ENCODE assay signal across 16 mouse cellular contexts in the genomic region with DNA sequence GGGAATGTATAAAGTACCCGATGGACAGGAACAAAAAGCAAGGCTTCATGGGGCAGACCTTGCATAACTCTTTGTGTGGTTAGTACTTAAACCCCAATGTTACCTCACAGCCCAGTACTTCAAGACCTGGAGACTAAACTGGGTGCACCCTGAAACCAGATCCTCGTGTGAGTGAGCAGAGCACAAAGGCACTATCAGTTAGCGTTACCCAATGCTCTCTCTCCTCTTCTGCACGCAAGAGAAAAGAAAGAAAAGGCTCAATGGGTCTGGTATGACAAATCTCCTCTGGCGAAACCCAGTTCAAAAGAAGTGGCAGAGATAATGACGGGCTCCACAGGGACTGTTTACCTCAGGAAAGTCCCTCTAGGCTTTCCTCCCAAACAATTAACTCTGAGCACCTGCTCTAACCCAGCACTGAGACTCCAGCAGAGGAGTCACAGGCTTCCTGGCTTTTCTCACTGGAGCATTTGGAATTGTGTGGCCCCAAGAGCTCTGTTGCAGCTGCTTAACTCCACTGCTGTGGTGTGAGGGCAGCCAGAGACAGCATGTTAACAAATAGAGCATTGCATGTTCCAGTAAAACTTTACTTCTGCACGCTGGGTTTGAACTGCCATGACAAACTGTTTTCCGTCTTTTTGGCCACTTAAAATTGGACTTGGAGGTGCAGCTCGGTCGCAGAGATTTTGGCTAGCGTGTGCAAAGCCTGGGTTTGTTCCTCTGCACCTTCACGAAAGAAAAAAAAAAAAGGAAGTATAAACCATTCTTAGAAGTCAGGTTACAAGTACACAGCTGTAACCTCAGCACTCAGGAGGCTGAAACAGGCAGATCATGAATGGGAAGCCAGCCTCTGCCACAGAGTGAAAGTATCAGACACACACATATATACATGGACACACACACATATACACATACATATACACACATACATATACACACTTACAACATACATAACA. TPM values are rescaled to one million over a fixed set of nuclear protein-coding genes. Genes with fewer than 3 reads are reported as not detected.
A peak's percentile ranks its signal among the peaks of the same experiment; 100 is the strongest.
DNase-seq lines count a peak whose midpoint lies in the region; ATAC-seq and TF ChIP-seq lines count a peak whose summit lies in the region.
"Had no signal": no experiment of that assay in that cellular context is flagged by ENCODE, and none has a peak within 500 bp of the region (broad histone marks: within the 10 kb centered on the region; RNA-seq: fewer than 3 reads in every experiment).

No protein-coding gene starts in this region.

- DNase-seq in lung, adult 18-20 months, result peak; percentile 53 to 77
- no peak for DNase-seq in lung, postnatal 4 days
- no peak for DNase-seq in MEL (ENCODE audit: low read depth, low spot score)
- peak; percentile 82 for DNase-seq in embryonic facial prominence, embryonic 14.5 days (ENCODE audit: low spot score)
- DNase-seq in right cerebral cortex, postnatal 25 days, result no peak
- DNase-seq: cerebellum, postnatal 14 days; kidney, adult 2 months; kidney, postnatal 25 days; retina, postnatal 1 day had no signal

- 58% methylated on average over 12 of the region's 12 CpGs for WGBS in embryonic facial prominence, embryonic 14.5 days

- H3K27ac ChIP-seq in MEL (ENCODE audit: control insufficient read depth, low read depth, low read length), result no peak overlapping the region
- H3K27ac ChIP-seq in embryonic facial prominence, embryonic 14.5 days (replicated peaks; ENCODE audit: low read depth, low read length), result 0 out of 2 replicates have a peak overlapping the region, but pooled peaks have one; percentile 35
- H3K27ac ChIP-seq: hindbrain, postnatal 0 days; left cerebral cortex, adult 2 months; liver, embryonic 12.5 days; midbrain, embryonic 13.5 days had no signal

- H3K4me2 ChIP-seq in embryonic facial prominence, embryonic 14.5 days (ENCODE audit: low read depth, low read length), result no peak overlapping the region
- H3K4me2 ChIP-seq: heart, embryonic 12.5 days; liver, embryonic 12.5 days; midbrain, embryonic 13.5 days had no signal

- no peaks in the 10 kb centered on the region for H3K79me2 ChIP-seq in MEL (ENCODE audit: control insufficient read depth, insufficient read depth, low read length, poor library complexity)

- no peaks in the 10 kb centered on the region for H3K9me3 ChIP-seq in MEL (replicated peaks; ENCODE audit: insufficient read depth, low read length)
- H3K9me3 ChIP-seq in embryonic facial prominence, embryonic 14.5 days (ENCODE audit: control insufficient read depth, low read length), result no peaks in the 10 kb centered on the region
- H3K9me3 ChIP-seq: heart, embryonic 12.5 days; liver, embryonic 12.5 days; midbrain, embryonic 13.5 days had no signal

- H3K27me3 ChIP-seq in MEL (ENCODE audit: control insufficient read depth in 1 of 2, insufficient read depth in 2 of 2, low read length in 2 of 2), result no peaks in the 10 kb centered on the region
- H3K27me3 ChIP-seq in embryonic facial prominence, embryonic 14.5 days (replicated peaks; ENCODE audit: control insufficient read depth, insufficient read depth, low read length), result no peaks in the 10 kb centered on the region
- H3K27me3 ChIP-seq: heart, embryonic 12.5 days; liver, embryonic 12.5 days; midbrain, embryonic 13.5 days had no signal

- H3K4me1 ChIP-seq in MEL (ENCODE audit: control insufficient read depth in 1 of 2, insufficient read depth in 2 of 2, low read length in 2 of 2), result peaks cover 6 to 7% of the 10 kb centered on the region in 2 experiments; a peak in 3 of 4 replicates
- H3K4me1 ChIP-seq in embryonic facial prominence, embryonic 14.5 days (ENCODE audit: control insufficient read depth, insufficient read depth, low read length), result peaks cover 11% of the 10 kb centered on the region; the same call in 1 of the 2 replicates

- no peaks in the 10 kb centered on the region for H3K36me3 ChIP-seq in MEL (ENCODE audit: control insufficient read depth in 1 of 2, insufficient read depth in 2 of 2, low read length in 2 of 2)
- H3K36me3 ChIP-seq in embryonic facial prominence, embryonic 14.5 days (ENCODE audit: control insufficient read depth, insufficient read depth, low read length), result no peaks in the 10 kb centered on the region
- H3K36me3 ChIP-seq: heart, embryonic 12.5 days; liver, embryonic 12.5 days; midbrain, embryonic 13.5 days had no signal

- TF ChIP-seq EP300 in MEL (IDR thresholded peaks at IDR 0.05; ENCODE audit: low read depth in 1 of 2, low read length in 2 of 2), result no peak

- no peak for TF ChIP-seq CTCF in MEL (IDR thresholded peaks at IDR 0.05 in 2 of 3, conservative IDR thresholded peaks at IDR 0.05 in 1 of 3; ENCODE audit: control insufficient read depth in 1 of 3, insufficient read depth in 1 of 3, low read depth in 2 of 3, low read length in 3 of 3, poor library complexity in 1 of 3, severe bottlenecking in 1 of 3)

- TF ChIP-seq RAD21 in MEL (IDR thresholded peaks at IDR 0.05; ENCODE audit: low read depth, low read length), result no peak

- ATAC-seq in embryonic facial prominence, embryonic 14.5 days (ENCODE audit: low read depth), result peak; percentile 87
- peak; percentile 67 for ATAC-seq in megakaryocyte progenitor cell, adult 5-6 weeks (replicated peaks; ENCODE audit: poor library complexity)
- no peak for ATAC-seq in CD4-positive, CD25-positive, alpha-beta regulatory T cell, adult 4 months
- ATAC-seq: hindbrain, postnatal 0 days; liver, embryonic 12.5 days; midbrain, embryonic 13.5 days had no signal

- TF ChIP-seq POLR2A in MEL (IDR thresholded peaks at IDR 0.05; ENCODE audit: control insufficient read depth in 1 of 2, insufficient read depth in 1 of 2, low read depth in 1 of 2, low read length in 2 of 2, poor library complexity in 1 of 2), result no peak

- H3K9ac ChIP-seq in MEL (ENCODE audit: control insufficient read depth, low read depth, low read length, poor library complexity, severe bottlenecking), result no peak overlapping the region
- no peak overlapping the region for H3K9ac ChIP-seq in embryonic facial prominence, embryonic 14.5 days (ENCODE audit: low read depth, low read length)
- H3K9ac ChIP-seq: heart, embryonic 12.5 days; liver, embryonic 12.5 days; midbrain, embryonic 13.5 days had no signal

- no peak overlapping the region for H3K4me3 ChIP-seq in MEL (ENCODE audit: control insufficient read depth in 1 of 2, insufficient read depth in 1 of 2, low read depth in 2 of 2, low read length in 2 of 2)
- no peak overlapping the region for H3K4me3 ChIP-seq in embryonic facial prominence, embryonic 14.5 days (ENCODE audit: low read depth, low read length)
- H3K4me3 ChIP-seq: heart, embryonic 12.5 days; left cerebral cortex, adult 2 months; liver, embryonic 12.5 days; midbrain, embryonic 13.5 days had no signal

TF ChIP-seq in MEL, 35 proteins besides CTCF, POLR2A, EP300 and RAD21:
- TF ChIP-seq ZNF384 (IDR thresholded peaks at IDR 0.05; ENCODE audit: low read depth, low read length) (peak; percentile 50; the same call in 1 of the 2 replicates), CHD1 (IDR thresholded peaks at IDR 0.05; ENCODE audit: low read depth, low read length) (no peak)

RNA-seq across cellular contexts. Expression of a gene that starts 21.4 kb away (rescaled TPM):
- total RNA-seq in MEL (2012; rRNA removed), result 1.9 and 2.5 TPM in 2 replicates
- polyA plus RNA-seq in MEL (2012; ENCODE audit: insufficient read depth in 1 of 2, insufficient read length in 2 of 2, low read depth in 1 of 2, low replicate concordance in 2 of 2, missing spikeins in 1 of 2), result 1 to 10 TPM in 1 of 2 experiments, not detected in 1; 9.0 TPM
- 10.4 and 11.0 TPM in 2 replicates for polyA plus RNA-seq in embryonic facial prominence, embryonic 14.5 days (2014; fragmentation: Nextera tagmentation; extraction: Ambion mirVana)
- 10.7 and 12.2 TPM in 2 replicates for total RNA-seq in megakaryocyte progenitor cell, adult 5-6 weeks (2015)
- 3.5 and 3.8 TPM in 2 replicates for total RNA-seq in megakaryocyte progenitor cell, adult 5-6 weeks (2017)
- 10 to 100 TPM; 31.3 to 31.6 TPM for polyA plus RNA-seq in CD4-positive, CD25-positive, alpha-beta regulatory T cell, adult 4 months (2017; shearing (Covaris generic))

Comparison
In these comparisons a context has a peak if more than half of its experiments do, and no peak if none do; other contexts are left out.
1. DNase-seq: peak in lung, adult 18-20 months (2 of 2) and embryonic facial prominence, embryonic 14.5 days (single experiment); none in lung, postnatal 4 days (0 of 2), MEL (single experiment) and right cerebral cortex, postnatal 25 days (single experiment).